Mouse (Mus musculus) cerebellum, postnatal 25 days (tissue): ENCODE data around the gene Tbck.

Source experiments
- DNase-seq, 2 experiments: peaks; one replicate each; pipeline ENCODE4 v3.0.0; 2021; ENCODE audit warnings: mixed read lengths in 2 of 2

Gene Tbck

DNA sequence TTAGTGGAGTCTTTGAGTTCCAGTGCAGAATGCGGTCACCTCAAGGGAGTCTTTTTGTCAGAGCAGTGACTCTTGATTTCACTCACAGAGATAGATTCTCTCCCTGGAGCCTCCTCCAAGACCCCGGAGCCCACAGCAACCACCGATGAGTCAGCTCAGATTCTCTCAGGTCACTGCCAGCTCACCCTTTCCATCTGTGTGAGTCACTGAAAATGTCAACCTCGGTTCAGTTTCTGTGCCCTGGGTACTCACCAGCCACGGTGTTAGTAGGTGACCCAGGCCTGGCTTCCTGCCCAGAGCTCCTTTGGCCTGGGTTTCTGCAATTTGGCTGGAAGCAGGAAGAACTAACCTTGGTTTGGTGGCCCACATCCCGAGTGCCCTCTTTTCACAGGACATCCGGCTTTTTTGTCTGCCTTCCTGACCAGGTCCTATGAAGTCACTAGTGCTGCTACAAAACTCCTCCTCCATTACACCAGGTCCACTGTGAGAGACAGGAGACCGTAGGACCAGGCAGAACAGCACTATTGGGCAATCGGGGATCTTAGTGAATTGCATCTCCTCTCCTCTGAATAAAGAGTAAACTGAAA, 187.5 kb downstream of the Tbck start:
- DNase-seq = peak; percentile 76 to 86

DNA sequence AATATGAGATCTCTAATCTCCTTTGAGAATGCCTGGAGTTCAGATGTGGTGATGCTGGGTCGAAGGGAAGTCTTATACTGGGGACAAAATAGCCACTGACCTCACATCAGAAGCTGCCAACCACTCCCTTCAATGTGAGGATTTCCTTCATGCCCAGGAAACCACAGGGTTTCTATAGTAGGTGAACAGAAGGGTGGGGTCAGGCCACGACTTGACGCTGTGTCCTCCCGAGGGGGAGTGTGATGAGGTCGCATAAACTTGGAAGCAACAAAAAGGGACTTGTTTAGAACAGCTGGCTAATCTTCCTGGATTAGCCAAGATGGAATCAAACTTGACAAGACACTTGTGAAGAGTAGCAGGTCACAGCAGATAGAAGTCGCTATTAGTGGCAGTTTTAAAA, 189.3 kb downstream of the Tbck start:
- DNase-seq = no peak

DNA sequence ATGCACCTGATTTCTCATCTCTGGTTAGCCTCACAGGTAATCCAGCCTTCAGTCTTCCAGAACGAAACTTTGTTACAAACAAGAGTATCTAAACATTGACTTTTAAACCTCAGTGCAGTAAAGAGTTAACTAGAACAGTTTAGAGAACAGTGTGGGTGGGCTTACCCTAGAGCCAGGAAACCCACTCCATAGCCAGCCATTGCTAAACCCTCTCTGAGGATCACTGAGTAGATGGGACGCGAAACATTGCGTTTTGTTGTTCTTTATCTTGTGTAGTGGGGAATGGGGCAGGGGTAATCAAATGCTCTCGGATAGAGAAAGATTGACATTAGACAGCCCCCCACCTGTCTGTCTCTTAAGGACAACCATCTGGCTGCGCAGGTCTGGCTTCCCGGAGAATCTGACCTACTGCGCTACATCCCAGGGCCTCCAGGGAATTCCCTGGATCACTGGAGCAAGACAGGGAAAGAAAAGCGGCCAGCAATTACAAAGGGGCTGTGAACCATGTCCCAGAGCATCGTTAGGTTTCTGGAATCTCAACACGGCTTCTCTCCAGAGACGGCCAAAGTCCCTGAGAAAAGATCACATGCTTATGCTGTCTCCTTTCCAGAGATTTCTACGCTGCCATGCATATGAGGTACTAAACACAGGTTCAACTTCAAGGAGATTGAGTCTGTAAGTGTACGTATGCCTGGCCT, 192.2 kb downstream of the Tbck start:
- no peak for DNase-seq

DNA sequence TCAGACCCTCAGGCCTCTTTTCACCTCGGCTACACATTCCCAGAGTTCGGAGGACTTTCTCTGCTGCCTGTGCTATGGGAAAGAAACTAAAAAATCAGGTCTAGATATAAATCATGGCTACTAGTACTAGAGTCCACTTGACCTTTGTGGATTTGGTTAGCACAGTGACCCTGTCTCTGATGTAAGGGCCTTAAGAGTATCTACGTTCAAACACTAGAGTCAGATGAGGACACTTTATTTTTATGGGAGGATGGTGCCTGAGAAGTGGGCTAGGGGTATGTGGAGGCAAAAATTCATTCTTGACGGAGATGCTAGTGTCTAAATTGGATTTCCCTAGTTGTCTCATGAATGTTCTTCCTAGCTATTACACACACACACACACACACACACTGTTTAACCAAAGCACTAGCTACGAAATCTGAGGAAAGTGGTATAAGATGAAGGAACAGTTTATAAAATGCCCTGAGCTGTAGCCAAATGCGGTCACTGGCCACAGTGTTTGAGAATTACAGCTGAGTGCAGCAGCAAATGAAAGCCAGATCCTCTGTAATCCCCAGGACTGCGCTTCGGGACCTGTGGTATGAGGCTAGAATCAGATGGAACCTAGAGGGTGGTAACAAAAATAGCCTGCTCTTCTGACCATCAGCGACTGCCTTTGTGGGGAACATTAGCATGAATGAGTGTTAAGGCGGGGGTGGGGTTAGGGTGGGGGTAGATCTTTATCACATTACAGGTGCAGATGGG, 193.2 kb downstream of the Tbck start:
- no peak for DNase-seq

DNA sequence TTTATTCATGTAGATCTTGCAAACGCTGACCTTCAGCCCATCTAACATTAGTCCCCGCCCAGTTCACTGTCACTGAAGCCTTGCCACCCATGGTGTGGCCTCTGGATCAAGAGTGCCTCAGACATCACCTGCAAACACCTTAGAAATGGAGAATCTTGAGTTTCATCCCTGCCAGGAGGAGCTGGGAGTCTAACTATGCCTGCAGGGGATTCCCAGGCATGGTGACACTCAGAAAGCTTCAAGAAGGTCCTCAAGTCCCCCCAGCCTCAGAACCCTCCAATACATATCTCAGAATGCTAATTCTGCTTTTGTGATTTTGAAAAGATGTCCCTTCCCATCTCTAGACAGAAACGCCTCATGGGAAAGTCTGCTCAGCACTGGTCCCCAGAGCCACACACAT, 196.4 kb downstream of the Tbck start:
- DNase-seq = no peak

DNA sequence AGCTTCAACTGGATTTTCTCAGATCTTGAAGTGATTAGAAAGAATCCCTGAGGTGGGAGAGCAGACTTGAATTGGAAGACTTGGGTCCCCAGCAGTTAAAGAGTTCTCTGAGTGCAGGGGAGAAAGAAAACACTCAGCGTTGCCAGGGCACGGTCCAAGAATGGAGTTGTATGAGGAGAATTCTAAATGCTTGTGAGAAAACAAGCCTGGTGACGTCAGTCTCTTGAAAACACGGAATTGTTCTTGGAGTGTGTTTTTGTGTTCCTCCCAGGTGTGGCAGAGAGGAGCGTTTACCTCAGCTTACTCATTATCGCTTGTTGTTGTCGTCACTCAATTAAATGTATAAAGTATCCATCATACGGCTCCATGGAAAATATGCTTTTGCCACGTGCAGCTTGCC, 196.9 kb downstream of the Tbck start:
- no peak for DNase-seq

DNA sequence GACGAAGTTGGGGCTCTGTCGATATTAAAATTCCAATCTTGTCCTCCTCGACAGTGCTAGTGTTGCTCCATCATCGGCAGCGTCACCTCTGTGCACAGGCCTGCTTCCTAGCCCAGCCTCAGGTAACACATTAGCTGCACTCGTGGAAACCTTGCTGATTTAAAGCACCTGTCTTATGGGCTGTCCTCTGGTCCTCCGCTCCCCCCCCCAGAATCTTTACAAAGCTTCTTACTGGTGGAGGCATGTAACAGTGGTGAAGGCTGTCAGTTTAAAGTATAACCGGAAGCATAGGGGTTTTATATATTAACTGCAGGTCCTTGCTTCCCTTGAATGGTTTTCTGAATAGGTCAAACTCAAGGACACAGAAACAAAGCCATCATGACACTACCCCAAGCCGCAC, 199.3 kb downstream of the Tbck start:
- DNase-seq = no peak

DNA sequence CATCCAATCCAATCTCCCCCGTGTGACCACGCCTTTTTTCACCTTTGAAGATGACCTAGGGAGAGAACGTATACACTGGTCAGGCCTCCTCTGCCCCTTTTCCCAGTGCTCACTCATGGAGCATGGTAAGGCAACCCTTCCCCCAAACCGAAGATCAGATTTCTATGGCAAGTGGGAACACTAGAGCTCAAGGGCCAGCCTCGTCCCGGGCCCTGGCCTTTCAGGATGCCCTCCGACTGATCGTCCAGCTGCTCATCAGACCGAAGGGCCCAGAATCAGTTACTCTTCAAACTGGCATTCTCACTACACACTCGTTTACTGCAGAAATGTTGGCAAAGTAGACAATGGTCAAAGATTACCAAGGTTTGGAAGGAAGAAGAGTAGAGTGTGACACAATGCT, 200.5 kb downstream of the Tbck start:
- no peak for DNase-seq

DNA sequence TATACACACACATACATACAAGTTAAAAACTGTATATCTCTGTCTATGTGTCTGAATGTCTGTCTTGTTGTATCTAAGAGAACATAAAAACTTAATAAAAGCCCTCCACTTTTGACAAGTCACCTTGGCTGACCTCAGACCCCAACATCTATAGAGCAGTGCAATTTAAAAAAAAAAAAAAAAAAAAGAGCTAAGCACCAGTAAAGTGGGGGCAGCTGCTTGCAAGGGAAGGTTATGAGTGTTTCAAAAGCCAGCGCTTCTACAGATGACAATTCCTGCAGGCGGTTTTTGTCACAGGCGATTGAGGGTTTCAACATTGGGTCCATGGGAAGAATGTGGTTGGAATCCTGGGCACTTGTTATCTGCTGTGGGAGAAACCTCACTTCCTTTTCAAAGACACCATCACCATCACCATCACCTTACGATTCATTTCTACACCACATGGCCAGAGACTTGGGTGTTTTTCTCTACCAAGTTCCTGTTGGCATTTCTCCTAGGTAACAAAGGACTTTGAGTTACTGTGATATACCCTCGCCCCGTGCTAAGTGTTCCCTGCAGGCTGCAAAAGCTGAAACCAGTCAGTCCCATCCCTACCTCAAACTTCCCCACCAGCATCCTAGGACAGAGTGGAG, 202.6 kb downstream of the Tbck start:
- DNase-seq = no peak

DNA sequence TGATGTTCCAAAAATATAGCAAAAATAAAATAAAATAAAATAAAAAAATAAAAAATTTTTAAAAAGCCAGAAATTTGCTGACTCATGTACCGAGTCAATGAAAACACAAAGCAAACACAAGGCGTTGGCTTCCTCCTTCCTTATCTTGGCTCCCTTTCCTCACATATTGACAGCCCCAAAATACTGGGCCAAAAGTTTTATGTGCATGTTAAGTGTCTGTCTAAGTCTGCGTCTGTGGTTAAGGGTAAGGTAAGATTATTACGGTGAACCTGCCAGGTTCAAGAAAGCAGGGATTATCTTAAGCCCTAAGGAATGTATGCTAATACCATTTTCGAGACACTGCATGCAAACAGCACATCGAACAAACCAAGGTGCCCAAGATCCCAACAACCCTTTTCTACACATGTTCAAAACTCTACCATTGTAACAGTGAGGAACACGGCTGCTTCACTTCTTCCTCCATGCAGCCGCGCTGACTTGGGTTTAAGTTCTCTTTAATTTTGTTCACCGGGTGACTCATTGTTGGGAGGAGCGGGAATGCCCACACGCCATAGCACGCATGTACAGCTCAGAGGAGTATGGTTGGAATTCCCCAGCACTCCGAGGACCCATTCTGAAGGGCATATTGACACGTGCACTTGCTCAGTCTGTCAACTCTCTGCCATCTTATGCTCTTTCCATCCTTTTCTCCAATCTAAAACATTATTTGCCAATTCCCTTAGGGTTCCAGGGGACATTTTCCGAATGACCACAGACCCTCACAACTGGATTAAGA, 203.3 kb downstream of the Tbck start:
- no peak for DNase-seq
